In genomic region chr11:35167176-35167575, GRCm38 (mm10) we compare ENCODE assay signal across 28 mouse cellular contexts. TPM values are rescaled to one million over a fixed set of nuclear protein-coding genes. Genes with fewer than 3 reads are reported as not detected.
A peak's percentile ranks its signal among the peaks of the same experiment; 100 is the strongest.
DNase-seq lines count a peak whose midpoint lies in the region; ATAC-seq and TF ChIP-seq lines count a peak whose summit lies in the region.
"Had no signal": no experiment of that assay in that cellular context is flagged by ENCODE, and none has a peak within 500 bp of the region (broad histone marks: within the 10 kb centered on the region; RNA-seq: fewer than 3 reads in every experiment).

No protein-coding gene starts in this region.

- peak; percentile 53 for ATAC-seq in frontal cortex, adult (ENCODE audit: low TSS enrichment)
- ATAC-seq in lung, postnatal 0 days, result no peak
- ATAC-seq: forebrain, embryonic 13.5 days; hindbrain, embryonic 16.5 days had no signal

- DNase-seq in frontal cortex, postnatal 14 days (ENCODE audit: low spot score in 2 of 2), result no peak
- DNase-seq in lung, postnatal 0 days (ENCODE audit: low spot score), result peak; percentile 35
- no peak for DNase-seq in lung, adult 18-20 months
- peak; percentile 83 for DNase-seq in 3T3-L1 (ENCODE audit: low read depth, low spot score)
- peak; percentile 92 for DNase-seq in fibroblast of lung, adult 2 months (ENCODE audit: low read depth)
- DNase-seq in liver, result no peak
- DNase-seq: adrenal gland, postnatal 14 days; cerebellum, adult 11-12 months; cerebellum, adult 9-11 months; embryo, embryonic 11 days; heart, postnatal 10 days; kidney, adult 18-20 months; kidney, postnatal 25 days; lung, postnatal 36 days; thymus, adult 18-20 months; thymus, postnatal 4 days had no signal

- H3K4me1 ChIP-seq in lung, postnatal 0 days (ENCODE audit: insufficient read depth, low read depth, low read length), result no peaks in the 10 kb centered on the region
- H3K4me1 ChIP-seq: forebrain, embryonic 13.5 days; kidney, embryonic 15.5 days; liver, embryonic 15.5 days; lung, embryonic 15.5 days; midbrain, embryonic 12.5 days; neural tube, embryonic 13.5 days; stomach, embryonic 15.5 days had no signal

- WGBS in lung, postnatal 0 days, result 62% methylated on average over 7 of the region's 8 CpGs

- H3K36me3 ChIP-seq in lung, postnatal 0 days (ENCODE audit: insufficient read depth, low read length), result no peaks in the 10 kb centered on the region
- H3K36me3 ChIP-seq: kidney, embryonic 15.5 days; limb, embryonic 15.5 days; liver, embryonic 15.5 days; lung, embryonic 15.5 days; midbrain, embryonic 12.5 days; neural tube, embryonic 13.5 days; stomach, embryonic 15.5 days had no signal

- H3K9me3 ChIP-seq in lung, postnatal 0 days (ENCODE audit: low read length), result no peaks in the 10 kb centered on the region
- H3K9me3 ChIP-seq: embryonic facial prominence, embryonic 13.5 days; forebrain, embryonic 13.5 days; heart, embryonic 13.5 days; kidney, embryonic 15.5 days; limb, embryonic 15.5 days; liver, embryonic 15.5 days; lung, embryonic 15.5 days; midbrain, embryonic 12.5 days; neural tube, embryonic 13.5 days; stomach, embryonic 15.5 days had no signal

- no peak overlapping the region for H3K9ac ChIP-seq in lung, postnatal 0 days (replicated peaks; ENCODE audit: low read depth)
- H3K9ac ChIP-seq: embryonic facial prominence, embryonic 13.5 days; forebrain, embryonic 13.5 days; heart, embryonic 13.5 days; kidney, embryonic 15.5 days; limb, embryonic 15.5 days; liver, embryonic 15.5 days; lung, embryonic 15.5 days; midbrain, embryonic 12.5 days; neural tube, embryonic 13.5 days; stomach, embryonic 15.5 days had no signal

- no peaks in the 10 kb centered on the region for H3K27me3 ChIP-seq in lung, postnatal 0 days (replicated peaks; ENCODE audit: insufficient read depth, low read length)
- H3K27me3 ChIP-seq: embryonic facial prominence, embryonic 13.5 days; forebrain, embryonic 13.5 days; heart, embryonic 13.5 days; kidney, embryonic 15.5 days; limb, embryonic 15.5 days; liver, embryonic 15.5 days; lung, embryonic 15.5 days; midbrain, embryonic 12.5 days; neural tube, embryonic 13.5 days; stomach, embryonic 15.5 days had no signal

- no peak overlapping the region for H3K4me2 ChIP-seq in lung, postnatal 0 days (replicated peaks; ENCODE audit: low read depth, low read length)
- H3K4me2 ChIP-seq: embryonic facial prominence, embryonic 13.5 days; forebrain, embryonic 13.5 days; heart, embryonic 13.5 days; kidney, embryonic 15.5 days; limb, embryonic 15.5 days; liver, embryonic 15.5 days; lung, embryonic 15.5 days; midbrain, embryonic 12.5 days; neural tube, embryonic 13.5 days; stomach, embryonic 15.5 days had no signal

- H3K27ac ChIP-seq in lung, postnatal 0 days (ENCODE audit: low read length), result no peak overlapping the region
- H3K27ac ChIP-seq: embryonic facial prominence, embryonic 13.5 days; forebrain, embryonic 13.5 days; heart, embryonic 13.5 days; kidney, embryonic 15.5 days; limb, embryonic 15.5 days; liver, embryonic 15.5 days; lung, embryonic 15.5 days; midbrain, embryonic 12.5 days; neural tube, embryonic 13.5 days; stomach, embryonic 15.5 days had no signal

- no peak for TF ChIP-seq CTCF in lung, postnatal 0 days (IDR thresholded peaks at IDR 0.05)

- TF ChIP-seq EP300 in lung, postnatal 0 days (IDR thresholded peaks at IDR 0.05), result no peak

- H3K4me3 ChIP-seq in lung, postnatal 0 days (ENCODE audit: low read depth, low read length), result no peak overlapping the region
- H3K4me3 ChIP-seq: embryonic facial prominence, embryonic 13.5 days; forebrain, embryonic 13.5 days; heart, embryonic 13.5 days; kidney, embryonic 15.5 days; limb, embryonic 15.5 days; liver, embryonic 15.5 days; lung, embryonic 15.5 days; midbrain, embryonic 12.5 days; neural tube, embryonic 13.5 days; stomach, embryonic 15.5 days had no signal

RNA-seq across cellular contexts. Expression of gene Slit3, which starts 46.2 kb away (rescaled TPM):
- 13.1 and 14.2 TPM in 2 replicates for polyA plus RNA-seq in lung, postnatal 0 days (2015; fragmentation: Nextera tagmentation; extraction: Ambion mirVana)

Comparison
In these comparisons a context has a peak if more than half of its experiments do, and no peak if none do; other contexts are left out.
1. DNase-seq: peak in lung, postnatal 0 days (single experiment), 3T3-L1 (single experiment) and fibroblast of lung, adult 2 months (single experiment); none in frontal cortex, postnatal 14 days (0 of 2), lung, adult 18-20 months (0 of 2) and liver (single experiment).